Mouse (Mus musculus) E14TG2a.4 (cell line): ENCODE measurements around the gene Ptgs2.

Source experiments
- CTCF ChIP-seq: conservative IDR thresholded peaks from 2 replicates; pipeline ENCODE4 v1.5.1; 2014; ENCODE audit warnings: low read length
- POU5F1 ChIP-seq: IDR thresholded peaks from 2 replicates; pipeline ENCODE4 v1.6.1; 2014; ENCODE audit warnings: low read length, borderline replicate concordance

- TF ChIP-seq CTCF (no peak), POU5F1 (no peak)
These were observed 49.6 kb upstream of the Ptgs2 start for GRCm38 (mm10) chr1:150050256-150050655.
